Mouse (Mus musculus) brain, embryonic 14.5 days (tissue): ENCODE results near the gene Sel1l2. TPM values are rescaled to one million over a fixed set of nuclear protein-coding genes. Genes with fewer than 3 reads are reported as not detected.
A peak's percentile ranks its signal among the peaks of the same experiment; 100 is the strongest.

Source experiments
- DNase-seq: peaks from one replicate; pipeline ENCODE4 v3.0.0-alpha.2; 2011; ENCODE audit warnings: low read depth
- CTCF ChIP-seq: fragments of 200-500 bp; IDR thresholded peaks from 2 replicates; pipeline ENCODE4 v1.5.1; 2012; ENCODE audit warnings: inconsistent platforms, mild to moderate bottlenecking, moderate library complexity, borderline replicate concordance; ENCODE audit not compliant: insufficient read depth, insufficient read length; ENCODE audit errors: extremely low read depth
- POLR2A ChIP-seq: fragments of 200-500 bp; IDR thresholded peaks from 2 replicates; pipeline ENCODE4 v1.6.1; 2012; ENCODE audit warnings: mild to moderate bottlenecking, inconsistent platforms, borderline replicate concordance; ENCODE audit not compliant: poor library complexity, insufficient read depth, insufficient read length, severe bottlenecking; ENCODE audit errors: extremely low read depth
- polyA plus RNA-seq: library from polyadenylated mRNA; depleted of rRNA; stranded (reverse); fragments of >200 nt; gene quantifications from 2 replicates; pipeline ENCODE4 v1.2.3, GENCODE M21; 2012; rRNA removed

Gene Sel1l2
- polyA plus RNA-seq, 1 experiment = not detected

DNA sequence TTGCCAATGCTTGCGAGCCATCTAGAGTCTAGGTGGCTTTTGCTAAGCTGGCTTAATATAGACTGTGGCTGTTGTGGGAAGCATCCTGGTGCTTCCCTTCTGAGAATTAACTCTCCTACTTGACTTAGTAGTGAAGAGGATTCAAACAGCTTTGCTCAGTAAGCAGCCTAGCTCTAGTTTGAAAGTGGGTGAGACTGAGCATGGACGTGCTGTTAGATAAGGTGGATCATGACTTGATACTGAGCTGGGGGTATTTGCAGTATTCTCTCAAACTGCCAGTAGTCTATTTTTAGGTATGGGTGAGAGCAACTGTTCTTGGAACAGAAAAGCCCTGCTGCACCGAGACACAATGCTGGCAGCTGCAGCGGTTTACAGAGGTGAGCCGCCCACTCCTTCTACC is 186.9 kb downstream of the Sel1l2 start:
- TF ChIP-seq POLR2A (no peak), CTCF (no peak)
- DNase-seq = no peak

DNA sequence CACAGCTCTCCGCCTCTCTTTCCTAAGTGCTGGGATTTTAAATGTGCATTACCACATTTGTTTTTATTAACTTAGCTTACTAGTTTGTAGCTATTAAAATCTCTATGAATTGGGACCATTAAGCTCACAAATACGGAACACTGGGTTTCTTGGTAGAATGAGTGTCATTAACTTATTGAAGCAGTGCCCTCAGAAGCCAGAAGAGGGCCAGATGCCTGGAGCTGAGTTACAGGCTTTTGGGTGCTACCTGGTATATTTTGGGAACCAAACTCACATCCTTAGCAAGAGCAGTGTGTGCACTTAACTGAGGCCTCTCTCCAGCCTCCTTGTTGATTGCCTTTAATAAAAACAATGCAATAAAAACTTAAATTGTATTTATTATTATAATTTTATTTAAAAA is 188.8 kb downstream of the Sel1l2 start:
- TF ChIP-seq POLR2A (no peak), CTCF (peak; percentile 41; the same call in 1 of the 2 replicates)

DNA sequence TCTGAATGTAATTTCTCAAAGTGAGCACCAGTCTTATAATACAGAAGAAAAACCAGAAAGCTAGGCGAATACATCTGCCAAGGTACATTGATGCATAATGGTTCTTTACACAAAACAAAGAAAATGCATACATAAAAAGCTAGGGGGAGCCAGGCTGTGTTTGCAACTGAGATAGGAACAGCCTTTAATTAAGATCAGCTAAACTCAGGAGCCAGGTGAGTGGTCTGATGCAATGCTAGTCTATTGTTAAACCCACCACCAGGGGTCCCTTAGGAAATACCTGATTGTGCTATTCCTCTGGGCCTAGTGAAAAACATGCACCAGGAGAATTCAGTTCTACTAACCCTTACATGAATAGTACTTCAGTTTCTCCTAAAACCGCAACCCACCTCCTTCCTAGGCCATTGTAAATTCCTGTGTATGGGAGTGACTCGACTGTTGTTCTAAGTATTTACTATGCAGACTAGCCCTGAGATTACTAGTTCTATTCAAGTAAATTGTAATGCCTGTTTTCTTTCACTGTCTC is 203.8 kb downstream of the Sel1l2 start:
- DNase-seq = peak; percentile 2
- peak; percentile 2; the same call in 1 of the 2 replicates for TF ChIP-seq CTCF

More for the DNA sequence above, 188.8 kb downstream of the Sel1l2 start:
- peak; percentile 25 for DNase-seq

Other genes starting within 250 kb of the Sel1l2 start
- gene Gm17374, start 237.7 kb downstream of the Sel1l2 start, polyA plus RNA-seq = not detected in 2 replicates
- gene Esf1, start 219.1 kb downstream of the Sel1l2 start, polyA plus RNA-seq = 6.0 and 11.8 TPM in 2 replicates
- gene Ndufaf5, start 219.1 kb downstream of the Sel1l2 start, polyA plus RNA-seq = 26.8 and 28.8 TPM in 2 replicates
- 13.8 and 24.1 TPM in 2 replicates for gene Macrod2, start 5.6 kb upstream of the Sel1l2 start, polyA plus RNA-seq